In the genomic region with DNA sequence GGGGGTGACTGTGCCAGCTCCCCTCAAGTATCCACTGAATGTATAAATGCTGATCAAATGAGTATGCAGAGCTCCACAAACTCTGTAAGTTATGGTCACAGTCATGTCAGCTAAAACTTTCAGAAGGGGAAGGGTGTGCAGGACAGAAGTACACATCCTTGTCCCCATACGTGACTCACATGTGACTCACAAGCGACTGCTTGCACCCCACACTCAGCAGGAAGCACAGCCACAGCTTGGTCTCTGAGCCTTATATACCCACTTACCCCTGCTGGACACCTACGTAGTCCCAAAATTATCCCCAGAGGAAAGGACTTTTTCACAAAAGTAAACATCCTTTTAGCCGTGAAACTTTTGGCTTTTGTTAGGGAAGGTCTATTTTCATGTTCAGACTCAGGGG, we compare ENCODE assay signal across 31 mouse cellular contexts. TPM values are rescaled to one million over a fixed set of nuclear protein-coding genes. Genes with fewer than 3 reads are reported as not detected.
"Had no signal": no experiment of that assay in that cellular context is flagged by ENCODE, and none has a peak within 500 bp of the region (broad histone marks: within the 10 kb centered on the region; RNA-seq: fewer than 3 reads in every experiment).

No protein-coding gene starts in this region.

- H3K27ac ChIP-seq: kidney, embryonic 15.5 days; limb, embryonic 12.5 days; limb, embryonic 15.5 days; liver, embryonic 14.5 days; lung, embryonic 15.5 days; neural tube, embryonic 13.5 days; stomach, postnatal 0 days had no signal

- H3K36me3 ChIP-seq: kidney, embryonic 15.5 days; limb, embryonic 12.5 days; limb, embryonic 15.5 days; lung, embryonic 15.5 days; neural tube, embryonic 13.5 days had no signal

- H3K4me3 ChIP-seq: kidney, embryonic 15.5 days; limb, embryonic 12.5 days; limb, embryonic 15.5 days; lung, embryonic 15.5 days; neural tube, embryonic 13.5 days had no signal

- DNase-seq: kidney, adult 8-10 months; kidney, postnatal 14 days; kidney, postnatal 4 days; left cerebral cortex, postnatal 4 days; liver, postnatal 0 days; lung, postnatal 14 days; lung, postnatal 4 days; midbrain, embryonic 14.5 days; retina, postnatal 1 day; right cerebral cortex, postnatal 4 days; thymus, adult 2 months; thymus, postnatal 14 days; thymus, postnatal 4 days had no signal

- H3K9me3 ChIP-seq: kidney, embryonic 15.5 days; limb, embryonic 12.5 days; limb, embryonic 15.5 days; lung, embryonic 15.5 days; neural tube, embryonic 13.5 days had no signal

- H3K4me1 ChIP-seq: limb, embryonic 15.5 days; neural tube, embryonic 13.5 days had no signal

- ATAC-seq: liver, postnatal 0 days had no signal

- H3K4me2 ChIP-seq: kidney, embryonic 15.5 days; limb, embryonic 12.5 days; limb, embryonic 15.5 days; liver, embryonic 11.5 days; lung, embryonic 15.5 days; midbrain, embryonic 11.5 days; neural tube, embryonic 13.5 days had no signal

- H3K27me3 ChIP-seq: kidney, embryonic 15.5 days; limb, embryonic 12.5 days; limb, embryonic 15.5 days; lung, embryonic 15.5 days; neural tube, embryonic 13.5 days had no signal

- H3K9ac ChIP-seq: kidney, embryonic 15.5 days; limb, embryonic 12.5 days; limb, embryonic 15.5 days; liver, embryonic 14.5 days; liver, postnatal 0 days; lung, embryonic 15.5 days; neural tube, embryonic 13.5 days had no signal

RNA-seq across cellular contexts. Expression of a gene that starts 20.2 kb away (rescaled TPM):
- total RNA-seq: megakaryocyte progenitor cell, adult 5-6 weeks; megakaryocyte-erythroid progenitor cell, adult 5-6 weeks; neutrophil, adult 5-6 weeks had no signal

RNA-seq across cellular contexts. Expression of a gene that starts 36.8 kb away (rescaled TPM):
- total RNA-seq: layer of hippocampus, postnatal 14 days; left cerebral cortex, postnatal 4 days; megakaryocyte progenitor cell, adult 5-6 weeks; megakaryocyte-erythroid progenitor cell, adult 5-6 weeks; midbrain, postnatal 0 days; neutrophil, adult 5-6 weeks had no signal
- polyA plus RNA-seq: kidney, embryonic 15.5 days; limb, embryonic 12.5 days; limb, embryonic 15.5 days; liver, embryonic 11.5 days; liver, embryonic 14.5 days; liver, postnatal 0 days; midbrain, embryonic 11.5 days; midbrain, embryonic 14.5 days; midbrain, postnatal 0 days; neural tube, embryonic 13.5 days; stomach, embryonic 14.5 days; stomach, postnatal 0 days; thymus, adult 2 months had no signal

RNA-seq across cellular contexts. Expression of a gene that starts 56.3 kb away (rescaled TPM):
- total RNA-seq: layer of hippocampus, adult 18-20 months; layer of hippocampus, postnatal 14 days; left cerebral cortex, adult 8-10 months; left cerebral cortex, postnatal 14 days; left cerebral cortex, postnatal 4 days; megakaryocyte progenitor cell, adult 5-6 weeks; megakaryocyte-erythroid progenitor cell, adult 5-6 weeks; midbrain, postnatal 0 days; neutrophil, adult 5-6 weeks had no signal
- polyA plus RNA-seq: limb, embryonic 12.5 days; limb, embryonic 15.5 days; liver, embryonic 11.5 days; liver, embryonic 14.5 days; liver, postnatal 0 days; midbrain, embryonic 14.5 days; neural tube, embryonic 13.5 days; stomach, embryonic 14.5 days; stomach, postnatal 0 days; thymus, adult 2 months had no signal
